Mouse (Mus musculus): ENCODE measurements around the gene Nkx2-5.

GRCm38 (mm10) chr17:26843696-26844236 is 1.0 kb downstream of the Nkx2-5 start:
- TF ChIP-seq CTCF (IDR thresholded peaks at IDR 0.05; ENCODE audit: control insufficient read depth, insufficient read depth, insufficient read length) (no peak), MYOG (IDR thresholded peaks at IDR 0.05; ENCODE audit: control insufficient read depth, extremely low read depth, insufficient read length) (no peak), CEBPB (IDR thresholded peaks at IDR 0.05; ENCODE audit: low read depth) (no peak), MAX (IDR thresholded peaks at IDR 0.05) (no peak), FOSL1 (IDR thresholded peaks at IDR 0.05; ENCODE audit: insufficient read depth, low read length, poor library complexity, severe bottlenecking) (no peak)

Data from C2C12 (cell line).